Mouse (Mus musculus) embryonic facial prominence, embryonic 10.5 days (tissue): ENCODE results near the gene Paxx. TPM values are rescaled to one million over a fixed set of nuclear protein-coding genes. Genes with fewer than 3 reads are reported as not detected.

ENCODE experiments used
- DNase-seq: peaks from one replicate; pipeline ENCODE4 v3.0.0-alpha.2; 2017; ENCODE audit warnings: low spot score
- H3K27ac ChIP-seq: fragments of 300-500 bp; sonication (generic); replicated peaks from 2 replicates; pipeline ENCODE4 v1.5.1; 2016; ENCODE audit warnings: mild to moderate bottlenecking
- H3K27me3 ChIP-seq: fragments of 300-500 bp; sonication (generic); replicated peaks from 2 replicates; pipeline ENCODE4 v1.6.1; 2016; ENCODE audit warnings: low read depth, mild to moderate bottlenecking; ENCODE audit not compliant: poor library complexity, severe bottlenecking
- H3K36me3 ChIP-seq: fragments of 300-500 bp; sonication (generic); replicated peaks from 2 replicates; pipeline ENCODE4 v1.6.1; 2016; ENCODE audit warnings: mild to moderate bottlenecking, moderate library complexity
- H3K4me1 ChIP-seq: fragments of 300-500 bp; sonication (generic); 2 replicates; pipeline ENCODE4 v1.6.1; 2016
- H3K4me3 ChIP-seq: fragments of 300-500 bp; sonication (generic); 2 replicates; pipeline ENCODE4 v1.5.1; 2016; ENCODE audit warnings: mild to moderate bottlenecking, moderate library complexity
- H3K9me3 ChIP-seq: fragments of 300-500 bp; sonication (generic); 2 replicates; pipeline ENCODE4 v1.6.1; 2016; ENCODE audit warnings: mild to moderate bottlenecking
- WGBS: fragments of 180-500 bp; shearing (Covaris S2); methylation state at CpG from one replicate; pipeline ENCODE4 v1.1.7; 2016; 5-methylcytosine and 5-hydroxymethylcytosine counted together
- polyA plus RNA-seq: library from polyadenylated mRNA; unstranded; fragments of >200 nt; fragmentation: Nextera tagmentation; extraction: Ambion mirVana; gene quantifications from 2 replicates; pipeline ENCODE4 v1.2.1, GENCODE M21; 2016

The Paxx gene
- polyA plus RNA-seq, 1 experiment from 2014 or later: 16.0 TPM

DNA sequence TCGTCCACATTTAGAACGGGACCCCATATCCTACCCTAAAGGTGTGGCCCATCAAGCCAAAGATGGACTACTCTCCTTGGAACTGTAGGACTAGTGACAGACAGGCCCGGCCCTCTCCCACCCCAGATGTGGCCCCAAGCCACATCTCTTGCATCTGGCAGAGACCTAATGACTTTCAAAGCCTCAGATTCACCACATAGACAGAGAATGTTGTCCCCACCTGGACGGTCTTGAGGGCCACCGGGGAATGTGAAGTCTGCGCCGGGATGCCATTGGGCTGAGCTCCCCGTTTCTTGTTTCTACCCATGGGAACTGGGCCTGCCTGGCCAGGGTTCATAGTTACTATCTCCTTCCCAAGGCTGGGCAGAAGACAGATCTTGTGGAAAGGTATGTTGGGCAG is 16.6 kb upstream of the Paxx start:
- 88% methylated on average over 8 of the region's 8 CpGs for WGBS
- Histone ChIP-seq H3K4me3 (no peak overlapping the region), H3K4me1 (no peaks in the 10 kb centered on the region), H3K36me3 (no peaks in the 10 kb centered on the region), H3K27ac (no peak overlapping the region), H3K27me3 (0 out of 2 replicates have a peak, but pooled peaks cover 2% of the 10 kb centered on the region), H3K9me3 (no peaks in the 10 kb centered on the region)
- DNase-seq: no peak

DNA sequence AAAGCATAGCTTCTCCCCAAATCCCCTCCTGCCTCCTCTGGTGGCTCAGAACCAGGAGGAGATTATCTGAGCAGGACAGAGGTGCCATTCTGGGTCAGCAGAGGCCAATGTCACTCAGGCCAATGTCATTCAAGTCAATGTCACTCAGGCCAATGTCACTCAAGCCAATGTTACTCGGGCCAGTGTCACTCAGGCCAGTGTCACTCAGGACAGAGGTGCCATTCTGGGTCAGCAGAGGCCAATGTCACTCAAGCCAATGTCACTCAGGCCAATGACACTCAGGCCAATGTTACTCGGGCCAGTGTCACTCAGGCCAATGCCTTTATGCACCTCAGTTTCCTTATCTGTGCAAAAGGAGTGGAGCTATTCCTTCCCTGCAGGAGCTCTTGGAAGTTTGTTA is 11.7 kb upstream of the Paxx start:
- Histone ChIP-seq H3K27ac (no peak overlapping the region), H3K36me3 (no peaks in the 10 kb centered on the region), H3K9me3 (no peaks in the 10 kb centered on the region), H3K4me1 (0 out of 2 replicates have a peak, but pooled peaks cover 9% of the 10 kb centered on the region), H3K4me3 (no peak overlapping the region), H3K27me3 (no peaks in the 10 kb centered on the region)
- no peak for DNase-seq
- 85% methylated on average over 2 of the region's 2 CpGs for WGBS

DNA sequence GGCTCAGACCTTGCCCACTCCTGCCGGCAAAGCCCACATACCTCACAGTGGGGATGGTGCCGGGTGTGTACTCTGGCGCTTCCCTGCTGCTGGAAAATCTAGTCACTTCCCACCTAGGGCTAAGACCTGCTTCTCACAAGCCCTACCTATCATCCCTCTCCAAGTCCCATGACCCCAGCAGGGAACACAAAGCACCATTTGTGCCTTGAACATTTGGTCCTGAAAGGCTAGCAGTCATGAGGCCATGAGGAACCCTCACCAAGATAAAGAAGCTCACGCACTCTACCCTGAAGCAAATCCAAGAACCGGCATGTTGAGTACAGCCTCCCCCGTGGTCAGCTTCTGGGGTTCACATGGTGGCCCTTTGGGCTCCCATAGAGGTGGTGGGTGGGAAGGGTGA is 9.1 kb upstream of the Paxx start, which contains the start of gene Ptgds:
Gene Ptgds, minus strand, starts transcription at position 78 of the 400 bp plus-strand sequence.
- H3K36me3 ChIP-seq: no peaks in the 10 kb centered on the region
- DNase-seq: no peak
- no peaks in the 10 kb centered on the region for H3K27me3 ChIP-seq
- 62% methylated on average over 6 of the region's 6 CpGs for WGBS
- H3K4me1 ChIP-seq: peaks cover 22% of the 10 kb centered on the region
- no peaks in the 10 kb centered on the region for H3K9me3 ChIP-seq
- no peak within 1 kb of the TSS for H3K27ac ChIP-seq
- no peak within 1 kb of the TSS for H3K4me3 ChIP-seq

DNA sequence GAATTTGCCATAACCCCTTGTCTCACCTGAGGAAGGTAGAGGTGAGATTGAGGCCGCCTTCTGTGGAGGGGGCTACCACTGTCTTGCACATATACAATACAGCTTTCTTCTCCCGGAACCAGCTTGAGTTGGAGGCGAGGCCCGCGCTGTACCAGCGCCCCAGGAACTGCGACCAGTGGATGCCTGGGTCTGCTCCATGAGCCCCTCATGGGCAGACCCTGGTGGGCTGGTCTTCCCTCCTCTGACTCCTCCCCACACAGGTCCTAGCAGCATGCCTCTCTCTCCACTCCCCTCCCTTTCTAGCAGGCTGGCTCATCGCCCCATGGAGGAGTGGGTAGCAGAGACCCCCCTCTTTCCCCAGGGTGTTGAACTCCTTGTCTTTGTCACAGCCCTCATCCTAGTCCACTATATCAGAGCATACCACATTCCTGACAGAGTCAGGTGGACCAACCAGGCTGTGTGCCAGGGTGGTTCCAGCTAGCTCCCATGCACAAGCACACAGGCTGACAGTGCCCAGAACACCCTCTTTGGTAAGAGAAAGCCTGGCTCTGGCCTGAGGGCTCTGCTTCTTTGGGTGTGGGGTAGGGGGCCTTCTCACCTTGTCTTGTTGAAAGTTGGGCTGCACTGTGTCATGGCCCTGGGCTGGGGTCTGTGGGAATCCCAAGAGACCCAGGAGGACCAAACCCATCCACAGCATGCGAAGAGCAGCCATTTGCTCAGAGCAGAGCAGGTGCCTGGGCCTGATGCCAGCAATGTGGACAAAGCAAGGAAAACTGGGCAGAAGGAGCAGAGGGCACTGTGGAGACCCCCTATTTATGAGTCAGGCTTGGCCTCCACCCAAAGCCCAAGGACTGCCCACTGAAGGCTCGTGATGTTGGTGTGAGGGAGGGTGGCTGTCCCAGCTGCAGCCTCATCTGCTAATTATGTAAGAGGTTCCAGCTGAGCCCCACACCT is 8.3 kb upstream of the Paxx start:
- Histone ChIP-seq H3K27ac (no peak overlapping the region), H3K27me3 (no peaks in the 10 kb centered on the region), H3K9me3 (no peaks in the 10 kb centered on the region), H3K36me3 (no peaks in the 10 kb centered on the region), H3K4me1 (peaks cover 22% of the 10 kb centered on the region), H3K4me3 (no peak overlapping the region)
- WGBS: 82% methylated on average over 10 of the region's 10 CpGs
- DNase-seq: no peak

DNA sequence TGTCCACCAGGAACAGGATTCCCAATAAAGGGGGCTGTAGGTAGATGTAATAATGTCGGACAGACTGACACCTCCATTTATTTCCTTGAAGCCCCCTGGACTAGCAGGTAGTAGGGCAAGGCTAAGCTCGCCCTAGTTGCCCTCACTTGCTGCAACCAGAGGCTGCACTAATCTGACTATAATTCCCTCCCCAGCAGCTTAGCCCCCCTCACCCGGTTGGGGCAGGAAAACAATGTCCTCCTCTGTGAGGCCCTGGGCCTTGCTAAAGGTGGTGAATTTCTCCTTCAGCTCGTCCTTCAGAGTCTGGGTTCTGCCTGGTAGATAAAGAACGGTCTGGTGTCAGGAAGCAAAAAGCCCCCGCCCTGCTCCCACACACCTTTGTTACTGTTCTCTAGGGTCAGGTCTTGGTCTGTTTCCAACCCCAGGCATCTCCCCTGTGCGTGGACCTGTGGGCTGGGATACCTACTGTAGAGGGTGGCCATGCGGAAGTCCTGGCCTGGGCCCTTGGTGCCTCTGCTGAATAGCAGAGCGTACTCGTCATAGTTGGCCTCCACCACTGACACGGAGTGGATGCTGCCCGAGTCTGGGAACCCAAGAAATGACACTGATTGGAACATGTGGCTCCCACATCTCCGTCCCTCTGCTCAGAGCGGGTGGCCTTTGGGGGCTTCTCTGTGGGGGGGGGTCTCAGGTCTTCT is 6.9 kb upstream of the Paxx start:
- DNase-seq: no peak
- Histone ChIP-seq H3K4me1 (peaks cover 22% of the 10 kb centered on the region), H3K9me3 (no peaks in the 10 kb centered on the region), H3K27me3 (no peaks in the 10 kb centered on the region), H3K4me3 (no peak overlapping the region), H3K36me3 (no peaks in the 10 kb centered on the region), H3K27ac (no peak overlapping the region)
- 71% methylated on average over 14 of the region's 14 CpGs for WGBS

DNA sequence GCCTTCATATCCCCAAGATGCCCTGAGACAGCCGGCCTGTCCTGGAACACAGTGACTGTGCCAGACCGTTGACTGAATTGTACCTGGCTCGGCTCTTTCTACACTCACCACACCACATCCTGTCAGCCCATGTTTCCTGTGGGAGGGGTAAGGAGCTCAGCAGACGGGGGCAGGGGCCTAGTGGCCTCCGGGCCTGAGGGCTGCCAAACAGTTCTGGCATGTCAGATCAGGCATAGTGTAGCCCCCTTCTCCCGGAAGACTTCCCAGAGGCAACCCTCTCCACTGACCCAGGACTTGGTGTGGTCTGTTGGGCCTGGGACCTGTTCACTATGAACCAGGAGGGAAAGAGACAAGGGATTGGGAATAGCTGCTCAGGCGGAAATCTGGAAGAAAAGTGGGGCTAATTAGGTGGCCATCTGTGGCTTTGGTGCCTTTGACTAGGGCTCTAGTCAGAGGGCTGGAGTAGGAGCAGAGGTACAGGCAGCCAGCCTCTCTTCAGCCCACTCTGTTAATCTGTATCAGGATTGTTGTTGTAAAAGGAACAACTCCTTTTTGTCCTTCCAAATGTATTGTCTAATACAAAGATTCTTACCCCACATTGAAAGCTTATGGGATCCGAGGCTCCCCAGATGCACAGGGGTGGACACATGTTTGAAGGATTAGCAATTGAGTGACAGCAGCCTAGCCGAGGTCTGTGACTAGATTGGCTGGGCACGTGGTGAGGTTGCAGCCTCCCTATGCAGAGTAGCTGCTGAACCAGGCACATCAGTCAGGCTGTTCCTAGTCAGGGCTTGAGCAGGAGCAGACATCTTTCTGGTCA is 5.1 kb upstream of the Paxx start:
- no peaks in the 10 kb centered on the region for H3K9me3 ChIP-seq
- peak; percentile 27 for DNase-seq
- peak overlapping the region; percentile 67 for H3K27ac ChIP-seq
- no peaks in the 10 kb centered on the region for H3K27me3 ChIP-seq
- H3K4me1 ChIP-seq: peaks cover 28% of the 10 kb centered on the region
- 43% methylated on average over 10 of the region's 10 CpGs for WGBS
- no peaks in the 10 kb centered on the region for H3K36me3 ChIP-seq
- no peak overlapping the region for H3K4me3 ChIP-seq

DNA sequence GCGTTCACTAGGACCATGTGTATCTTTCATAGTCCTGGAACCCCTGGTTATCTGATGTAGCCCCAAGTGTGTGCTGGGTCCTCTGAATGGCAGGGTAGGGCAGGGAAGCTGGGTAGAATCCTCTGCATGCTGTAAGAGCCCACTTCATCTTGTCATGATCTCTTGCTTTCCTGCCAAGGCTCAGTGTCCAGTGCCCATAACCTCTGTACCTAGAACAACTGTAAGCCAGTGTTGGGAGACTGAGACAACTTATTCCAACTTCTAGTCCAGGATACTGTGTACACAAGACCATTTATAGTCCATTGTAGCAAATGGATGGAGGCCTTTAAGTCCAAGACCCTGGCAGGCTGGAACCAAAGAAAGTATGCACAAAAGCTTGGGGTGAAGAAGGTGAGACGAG is 4.4 kb upstream of the Paxx start:
- no peak overlapping the region for H3K4me3 ChIP-seq
- no peaks in the 10 kb centered on the region for H3K27me3 ChIP-seq
- H3K9me3 ChIP-seq: no peaks in the 10 kb centered on the region
- no peaks in the 10 kb centered on the region for H3K36me3 ChIP-seq
- H3K27ac ChIP-seq: peak overlapping the region; percentile 67
- no peak for DNase-seq
- H3K4me1 ChIP-seq: peaks cover 32% of the 10 kb centered on the region
- 79% methylated on average over 2 of the region's 2 CpGs for WGBS

DNA sequence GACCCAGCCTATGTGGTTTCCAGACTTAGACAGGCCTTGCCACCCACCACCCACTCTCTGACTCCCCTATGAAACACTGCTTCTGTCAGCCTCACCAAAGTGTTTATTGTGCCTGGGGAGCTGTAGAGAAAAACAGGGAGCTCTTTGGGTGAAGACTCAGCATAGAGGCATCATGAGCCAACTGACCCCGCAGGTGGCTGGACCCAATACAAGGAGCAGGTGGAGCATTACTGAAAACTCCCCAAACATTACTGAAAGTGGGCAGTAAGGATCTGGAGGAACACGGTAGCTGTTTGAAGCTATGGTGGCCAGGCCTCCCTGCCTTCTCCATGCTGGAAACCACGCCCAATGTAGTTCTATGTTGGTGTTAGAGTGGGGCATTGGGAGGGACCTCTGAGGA is 2.7 kb upstream of the Paxx start:
- H3K27ac ChIP-seq: no peak overlapping the region
- H3K9me3 ChIP-seq: no peaks in the 10 kb centered on the region
- WGBS: 90% methylated on average over 3 of the region's 3 CpGs
- no peak overlapping the region for H3K4me3 ChIP-seq
- DNase-seq: no peak
- H3K27me3 ChIP-seq: no peaks in the 10 kb centered on the region
- H3K4me1 ChIP-seq: peaks cover 34% of the 10 kb centered on the region
- peaks cover 7% of the 10 kb centered on the region for H3K36me3 ChIP-seq

DNA sequence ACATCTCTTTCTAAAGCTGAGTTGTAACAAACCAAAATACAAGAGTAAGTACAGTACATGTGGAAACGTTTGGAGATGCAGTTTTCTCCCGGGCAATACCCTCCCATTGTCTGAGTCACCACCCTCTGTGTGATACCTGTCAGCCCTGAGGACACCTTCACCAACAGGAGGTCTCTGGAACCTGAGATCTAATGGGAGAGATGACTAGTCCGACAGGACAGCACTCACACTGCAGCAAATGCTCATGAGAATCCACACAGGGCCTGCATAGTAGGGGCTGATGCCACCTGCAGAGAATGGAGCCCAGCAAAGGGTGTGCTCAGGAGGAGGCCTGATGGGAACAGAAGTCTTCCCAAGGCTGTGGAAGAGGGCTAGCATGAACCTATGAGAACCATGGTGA is 513 bp upstream of the Paxx start:
- no peaks in the 10 kb centered on the region for H3K9me3 ChIP-seq
- DNase-seq: no peak
- H3K4me3 ChIP-seq: peak overlapping the region; percentile 66
- no peaks in the 10 kb centered on the region for H3K27me3 ChIP-seq
- H3K4me1 ChIP-seq: peaks cover 35% of the 10 kb centered on the region
- 23% methylated on average over 3 of the region's 3 CpGs for WGBS
- peak overlapping the region; percentile 80 for H3K27ac ChIP-seq
- H3K36me3 ChIP-seq: peaks cover 15% of the 10 kb centered on the region

DNA sequence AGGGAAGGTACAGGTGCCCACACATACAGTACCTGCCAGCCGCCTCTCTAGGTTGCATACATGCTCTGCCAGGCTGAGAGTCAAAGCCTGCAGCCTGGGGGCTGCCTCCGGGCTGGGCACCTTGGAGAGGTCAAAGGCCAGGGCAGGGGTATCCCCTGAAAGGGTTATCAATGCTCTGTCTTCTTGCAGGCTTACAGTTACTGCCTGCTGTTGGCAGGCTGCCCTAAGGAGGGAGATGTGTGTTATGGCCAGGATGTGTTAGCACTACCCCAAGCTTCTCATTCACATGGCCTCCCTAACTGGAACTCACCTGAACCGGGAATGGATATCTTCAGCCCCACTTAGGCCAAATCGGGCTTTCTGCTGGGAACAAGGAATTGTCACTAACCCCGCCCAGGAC is 759 bp downstream of the Paxx start:
- Histone ChIP-seq H3K27ac (peak overlapping the region; percentile 80), H3K36me3 (peaks cover 15% of the 10 kb centered on the region), H3K4me3 (peak overlapping the region; percentile 66), H3K9me3 (no peaks in the 10 kb centered on the region), H3K27me3 (no peaks in the 10 kb centered on the region), H3K4me1 (peaks cover 25% of the 10 kb centered on the region)
- DNase-seq: no peak
- WGBS: 39% methylated on average over 5 of the region's 5 CpGs

DNA sequence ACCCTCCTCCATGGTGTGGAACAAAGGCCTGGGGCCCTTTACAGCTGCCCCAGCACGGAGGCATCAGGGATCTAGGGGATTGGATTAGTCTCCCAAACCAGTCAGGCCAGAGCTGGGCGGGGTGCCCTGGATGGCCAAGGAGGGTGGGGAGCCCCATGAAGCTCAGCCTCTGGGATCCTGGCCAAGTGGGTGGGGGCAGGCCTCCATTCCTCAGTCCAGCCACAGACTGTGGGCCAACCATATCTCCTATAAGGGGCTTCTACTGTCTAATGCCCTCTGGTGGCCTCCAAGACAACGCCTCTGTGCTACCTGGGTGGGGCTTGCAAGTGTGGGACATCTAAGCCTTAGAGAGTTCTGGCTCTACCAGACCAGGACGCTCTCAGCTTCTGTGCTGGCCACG is 2.0 kb downstream of the Paxx start:
- H3K4me3 ChIP-seq: no peak overlapping the region
- peaks cover 25% of the 10 kb centered on the region for H3K4me1 ChIP-seq
- H3K9me3 ChIP-seq: no peaks in the 10 kb centered on the region
- H3K36me3 ChIP-seq: peaks cover 15% of the 10 kb centered on the region
- no peaks in the 10 kb centered on the region for H3K27me3 ChIP-seq
- no peak overlapping the region for H3K27ac ChIP-seq
- DNase-seq: no peak
- WGBS: 78% methylated on average over 5 of the region's 5 CpGs
